Mouse (Mus musculus): ENCODE measurements around the gene Gm10663.

DNA sequence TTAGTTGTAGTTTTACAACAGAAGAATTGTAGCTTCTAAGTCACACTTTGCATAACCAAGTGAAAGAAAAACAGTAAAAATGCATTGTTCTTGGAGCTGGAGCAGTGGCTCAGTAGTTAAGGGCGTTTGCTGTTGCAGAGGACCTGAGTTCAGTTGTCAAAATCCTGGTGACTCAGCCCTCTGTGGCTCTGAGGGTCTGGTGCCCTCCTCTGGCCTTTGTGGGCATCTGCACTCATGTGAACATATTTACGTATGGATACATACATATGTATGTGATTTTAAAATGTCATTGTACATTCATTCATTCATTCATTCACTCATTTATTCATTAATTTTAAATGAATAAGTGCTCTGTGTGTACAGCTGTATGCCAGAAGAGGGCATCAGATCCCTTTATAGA lies 10.8 kb downstream of the Gm10663 start:
- TF ChIP-seq CTCF (IDR thresholded peaks at IDR 0.05; ENCODE audit: borderline replicate concordance, insufficient read depth, low read depth, low read length) (no peak), POLR2A (IDR thresholded peaks at IDR 0.05; ENCODE audit: borderline replicate concordance, insufficient read depth, low read length) (no peak)

All from cerebellum, adult 2 months (tissue).